In the genomic region with DNA sequence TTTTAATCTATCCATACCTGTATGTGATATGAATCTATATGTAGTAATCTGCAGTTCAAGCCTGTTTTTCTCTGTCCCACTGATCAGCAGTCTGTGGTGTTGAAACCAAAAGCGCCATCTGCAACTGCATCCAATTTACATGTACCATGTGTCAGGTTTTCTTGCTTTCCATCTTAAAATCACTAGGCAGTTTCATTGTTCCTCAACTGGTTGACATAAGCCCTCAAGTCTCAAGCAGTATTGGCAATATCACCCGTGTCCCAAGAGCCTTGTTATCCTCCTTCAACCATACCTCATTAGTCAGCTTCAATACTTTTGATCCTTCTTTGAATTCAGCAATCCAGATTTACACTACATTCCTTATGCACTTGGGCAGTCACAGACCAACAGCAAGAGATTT, we compare ENCODE assay signal across 20 mouse cellular contexts.
DNase-seq lines count a peak whose midpoint lies in the region; ATAC-seq lines count a peak whose summit lies in the region.
"Had no signal": no experiment of that assay in that cellular context is flagged by ENCODE, and none has a peak within 500 bp of the region (broad histone marks: within the 10 kb centered on the region; RNA-seq: fewer than 3 reads in every experiment).

No protein-coding gene starts in this region.

- no peak overlapping the region for H3K4me2 ChIP-seq in forebrain, embryonic 11.5 days (ENCODE audit: low read depth, low read length, severe bottlenecking)
- no peak overlapping the region for H3K4me2 ChIP-seq in forebrain, embryonic 12.5 days
- no peak overlapping the region for H3K4me2 ChIP-seq in hindbrain, embryonic 12.5 days (replicated peaks)
- no peak overlapping the region for H3K4me2 ChIP-seq in midbrain, embryonic 14.5 days (ENCODE audit: low read length)
- H3K4me2 ChIP-seq: stomach, embryonic 15.5 days had no signal

- no peaks in the 10 kb centered on the region for H3K36me3 ChIP-seq in forebrain, embryonic 11.5 days (ENCODE audit: control insufficient read depth, insufficient read depth, low read length)
- H3K36me3 ChIP-seq in forebrain, embryonic 10.5 days (replicated peaks): no peaks in the 10 kb centered on the region
- H3K36me3 ChIP-seq in forebrain, embryonic 12.5 days (replicated peaks): no peaks in the 10 kb centered on the region
- no peaks in the 10 kb centered on the region for H3K36me3 ChIP-seq in hindbrain, embryonic 12.5 days
- H3K36me3 ChIP-seq in midbrain, embryonic 14.5 days (ENCODE audit: control insufficient read depth, insufficient read depth, low read length): no peaks in the 10 kb centered on the region
- H3K36me3 ChIP-seq: stomach, embryonic 15.5 days had no signal

- WGBS in forebrain, embryonic 11.5 days: 61% methylated on average over 2 of the region's 2 CpGs
- WGBS in forebrain, embryonic 10.5 days: 76% methylated on average over 2 of the region's 2 CpGs
- 60% methylated on average over 2 of the region's 2 CpGs for WGBS in forebrain, embryonic 12.5 days
- 77% methylated on average over 2 of the region's 2 CpGs for WGBS in hindbrain, embryonic 12.5 days
- WGBS in midbrain, embryonic 14.5 days: 53% methylated on average over 2 of the region's 2 CpGs

- H3K4me1 ChIP-seq in forebrain, embryonic 11.5 days (replicated peaks; ENCODE audit: control insufficient read depth, insufficient read depth, low read length): peaks cover 3% of the 10 kb centered on the region; the same call in 1 of the 2 replicates
- peaks cover 42% of the 10 kb centered on the region for H3K4me1 ChIP-seq in forebrain, embryonic 10.5 days
- H3K4me1 ChIP-seq in forebrain, embryonic 12.5 days: peaks cover 22% of the 10 kb centered on the region
- peaks cover 22% of the 10 kb centered on the region for H3K4me1 ChIP-seq in hindbrain, embryonic 12.5 days
- H3K4me1 ChIP-seq in midbrain, embryonic 14.5 days (ENCODE audit: control insufficient read depth, insufficient read depth, low read length): peaks cover 39% of the 10 kb centered on the region
- H3K4me1 ChIP-seq: megakaryocyte, embryonic 14.5 days had no signal

- no peak for DNase-seq in forebrain, embryonic 11.5 days (ENCODE audit: low spot score)
- no peak for DNase-seq in forebrain, embryonic 10.5 days (ENCODE audit: extremely low spot score, low spot score)
- peak; percentile 79 for DNase-seq in midbrain, embryonic 14.5 days
- DNase-seq in ovary, postnatal 10 days (ENCODE audit: low spot score): no peak
- no peak for DNase-seq in frontal cortex, adult 2 months (ENCODE audit: extremely low spot score in 1 of 2, low spot score in 1 of 2)
- DNase-seq in heart, adult 11 months: no peak
- DNase-seq: adrenal gland, postnatal 25 days; cerebellum, adult 2 months; gastrocnemius, postnatal 25 days; kidney, adult 9 months; kidney, postnatal 4 days; layer of hippocampus, postnatal 36 days; thymus, adult 2 months had no signal

- peak; percentile 22; the same call in 1 of the 2 replicates for ATAC-seq in forebrain, embryonic 11.5 days (replicated peaks; ENCODE audit: low FRiP score)
- no peak for ATAC-seq in forebrain, embryonic 12.5 days (ENCODE audit: low FRiP score)
- ATAC-seq in hindbrain, embryonic 12.5 days (ENCODE audit: low FRiP score): no peak
- peak; percentile 70 for ATAC-seq in midbrain, embryonic 14.5 days (ENCODE audit: low FRiP score, low TSS enrichment)
- ATAC-seq: activated CD4-positive, CD25-positive, alpha-beta regulatory T cell, adult 4 months; Patski had no signal

- no peaks in the 10 kb centered on the region for H3K27me3 ChIP-seq in forebrain, embryonic 11.5 days (ENCODE audit: control insufficient read depth, insufficient read depth, low read length)
- H3K27me3 ChIP-seq in forebrain, embryonic 10.5 days (ENCODE audit: poor library complexity, severe bottlenecking): no peaks in the 10 kb centered on the region
- no peaks in the 10 kb centered on the region for H3K27me3 ChIP-seq in forebrain, embryonic 12.5 days
- no peaks in the 10 kb centered on the region for H3K27me3 ChIP-seq in hindbrain, embryonic 12.5 days
- no peaks in the 10 kb centered on the region for H3K27me3 ChIP-seq in midbrain, embryonic 14.5 days (ENCODE audit: control insufficient read depth, insufficient read depth, low read length)
- H3K27me3 ChIP-seq: megakaryocyte, embryonic 14.5 days; stomach, embryonic 15.5 days had no signal

- no peak overlapping the region for H3K4me3 ChIP-seq in forebrain, embryonic 11.5 days (ENCODE audit: low read depth, low read length)
- H3K4me3 ChIP-seq in forebrain, embryonic 10.5 days: no peak overlapping the region
- no peak overlapping the region for H3K4me3 ChIP-seq in forebrain, embryonic 12.5 days (replicated peaks)
- H3K4me3 ChIP-seq in hindbrain, embryonic 12.5 days: no peak overlapping the region
- no peak overlapping the region for H3K4me3 ChIP-seq in midbrain, embryonic 14.5 days (replicated peaks; ENCODE audit: low read depth, low read length)
- H3K4me3 ChIP-seq: megakaryocyte, embryonic 14.5 days; stomach, embryonic 15.5 days had no signal

- H3K27ac ChIP-seq in forebrain, embryonic 11.5 days (ENCODE audit: low read depth, low read length): no peak overlapping the region
- H3K27ac ChIP-seq in forebrain, embryonic 10.5 days: no peak overlapping the region
- peak overlapping the region; percentile 78 for H3K27ac ChIP-seq in forebrain, embryonic 12.5 days
- H3K27ac ChIP-seq in hindbrain, embryonic 12.5 days: peak overlapping the region; percentile 64
- H3K27ac ChIP-seq in midbrain, embryonic 14.5 days (replicated peaks; ENCODE audit: low read depth, low read length): peak overlapping the region; percentile 85
- H3K27ac ChIP-seq: liver, embryonic 14.5 days; stomach, embryonic 15.5 days had no signal

- H3K9me3 ChIP-seq in forebrain, embryonic 11.5 days (ENCODE audit: control insufficient read depth, low read length): no peaks in the 10 kb centered on the region
- no peaks in the 10 kb centered on the region for H3K9me3 ChIP-seq in forebrain, embryonic 10.5 days
- H3K9me3 ChIP-seq in forebrain, embryonic 12.5 days: no peaks in the 10 kb centered on the region
- H3K9me3 ChIP-seq in hindbrain, embryonic 12.5 days (replicated peaks): no peaks in the 10 kb centered on the region
- no peaks in the 10 kb centered on the region for H3K9me3 ChIP-seq in midbrain, embryonic 14.5 days (ENCODE audit: control insufficient read depth, low read length)
- H3K9me3 ChIP-seq: megakaryocyte, embryonic 14.5 days; stomach, embryonic 15.5 days had no signal

- H3K9ac ChIP-seq in forebrain, embryonic 11.5 days (ENCODE audit: low read length): no peak overlapping the region
- no peak overlapping the region for H3K9ac ChIP-seq in forebrain, embryonic 12.5 days
- no peak overlapping the region for H3K9ac ChIP-seq in hindbrain, embryonic 12.5 days
- no peak overlapping the region for H3K9ac ChIP-seq in midbrain, embryonic 14.5 days (replicated peaks; ENCODE audit: low read length)
- H3K9ac ChIP-seq: liver, embryonic 14.5 days; stomach, embryonic 15.5 days had no signal

Comparison
In these comparisons a context has a peak if more than half of its experiments do, and no peak if none do; other contexts are left out.
1. ATAC-seq: peak in forebrain, embryonic 11.5 days (single experiment) and midbrain, embryonic 14.5 days (single experiment); none in forebrain, embryonic 12.5 days (single experiment) and hindbrain, embryonic 12.5 days (single experiment).
2. H3K27ac ChIP-seq: peak in forebrain, embryonic 12.5 days (single experiment), hindbrain, embryonic 12.5 days (single experiment) and midbrain, embryonic 14.5 days (single experiment); none in forebrain, embryonic 11.5 days (single experiment) and forebrain, embryonic 10.5 days (single experiment).